Mouse (Mus musculus): ENCODE measurements at regions not wholly inside any gene's neighbourhood (a gene's known extent, or its start where the extent isn't known, plus 50 kb on each side); places are given as distances from the start of the nearest gene placed in this dataset.

DNA sequence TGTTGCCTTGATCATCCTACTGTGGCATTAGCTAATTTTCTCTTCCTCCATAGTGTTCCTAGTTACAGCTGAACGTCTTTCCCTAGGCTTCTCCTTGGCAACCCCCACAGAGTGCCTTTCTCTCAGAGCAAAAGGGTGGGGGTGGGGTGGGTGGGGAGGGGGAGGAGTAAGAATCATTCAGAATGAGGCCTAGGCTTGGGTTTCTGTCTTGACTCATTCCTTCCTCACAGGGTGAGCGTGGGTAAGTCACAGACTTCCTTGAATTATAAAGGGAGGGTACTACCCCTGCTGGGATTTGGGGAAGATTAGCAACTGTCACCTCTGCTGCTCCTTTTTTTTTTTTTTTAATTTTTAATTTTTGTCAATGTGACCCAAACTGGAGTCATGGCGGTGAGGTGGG is 114.5 kb downstream of the Dhx35 start:
- no peak for DNase-seq

GRCm38 (mm10) chr2:158910325-158910724 is 115.7 kb downstream of the Dhx35 start:
- no peak for DNase-seq

DNA sequence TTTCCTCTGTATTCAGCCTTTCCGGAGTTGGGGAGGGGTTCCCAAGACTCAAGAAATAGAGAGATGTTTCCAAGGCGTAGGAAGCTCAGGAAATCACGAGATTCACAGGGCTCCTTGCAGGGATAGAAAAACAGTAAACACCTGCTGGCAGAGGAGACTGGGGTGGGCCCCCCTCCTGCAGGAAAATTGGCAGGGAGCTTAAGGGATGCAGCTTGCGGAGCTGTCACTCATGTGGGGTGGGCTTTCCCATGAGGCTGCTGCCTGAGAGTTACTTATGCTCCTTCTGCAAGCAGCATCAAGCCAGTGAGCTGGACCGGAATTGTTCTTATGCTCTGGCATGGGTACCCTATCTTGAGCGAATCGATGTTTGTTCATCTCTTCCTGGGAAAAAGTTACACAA is 116.6 kb downstream of the Dhx35 start:
- DNase-seq, result no peak

DNA sequence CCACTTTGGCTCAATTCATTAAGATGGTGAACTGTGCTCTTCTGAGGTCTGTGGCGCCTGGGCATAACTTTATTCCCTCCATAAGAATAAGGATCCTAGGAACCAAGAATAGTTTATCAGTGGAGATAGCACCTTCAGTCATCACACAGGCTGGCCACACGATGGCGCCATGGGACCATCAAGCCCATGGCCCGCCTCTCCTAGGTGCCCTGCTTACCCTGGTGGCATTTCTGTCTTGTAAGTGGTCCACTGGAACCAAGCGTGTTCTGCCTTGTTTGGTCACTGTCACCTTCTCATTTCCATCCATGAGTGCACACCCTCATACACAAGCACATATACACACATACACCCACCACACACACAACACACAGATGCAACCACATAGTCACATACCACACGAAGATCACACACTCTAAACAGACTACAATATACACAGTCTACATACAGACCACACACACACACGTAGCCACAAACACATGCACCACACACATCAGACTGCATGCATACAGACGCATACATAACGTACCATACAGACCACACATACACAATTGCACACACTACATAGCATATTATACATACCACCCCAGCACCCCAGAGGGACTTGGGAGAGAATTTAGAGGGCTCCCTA is 118.1 kb downstream of the Dhx35 start:
- peak; percentile 5 for DNase-seq

GRCm38 (mm10) chr2:158917398-158917797 is 122.8 kb downstream of the Dhx35 start:
- no peak for DNase-seq

- no peak for DNase-seq
These were observed 123.7 kb downstream of the Dhx35 start for GRCm38 (mm10) chr2:158918312-158918711.

GRCm38 (mm10) chr2:158921342-158922255 is 127.0 kb downstream of the Dhx35 start:
- DNase-seq, result no peak

DNA sequence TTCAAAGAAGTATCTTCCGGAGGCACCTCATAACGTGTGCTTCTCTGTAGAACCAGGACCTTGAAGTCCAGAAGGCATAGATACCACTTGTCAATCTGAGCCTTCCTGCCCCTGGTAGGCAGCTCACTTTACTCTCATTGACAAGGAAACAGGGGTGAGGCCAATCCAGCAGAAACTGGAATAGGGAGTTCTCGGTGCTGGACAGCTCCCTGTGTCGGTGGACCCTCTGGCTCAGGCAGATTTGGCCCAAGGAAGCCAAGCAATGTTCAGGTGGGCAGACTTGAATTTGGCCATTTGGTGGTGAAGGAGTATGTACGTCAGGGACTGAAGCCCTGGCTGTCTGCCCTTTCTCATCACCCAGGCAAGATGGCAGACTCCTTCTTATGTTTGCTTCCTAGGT is 128.2 kb downstream of the Dhx35 start:
- no peak for DNase-seq

- DNase-seq, result no peak
These were observed 134.9 kb downstream of the Dhx35 start for GRCm38 (mm10) chr2:158929507-158929906.

DNA sequence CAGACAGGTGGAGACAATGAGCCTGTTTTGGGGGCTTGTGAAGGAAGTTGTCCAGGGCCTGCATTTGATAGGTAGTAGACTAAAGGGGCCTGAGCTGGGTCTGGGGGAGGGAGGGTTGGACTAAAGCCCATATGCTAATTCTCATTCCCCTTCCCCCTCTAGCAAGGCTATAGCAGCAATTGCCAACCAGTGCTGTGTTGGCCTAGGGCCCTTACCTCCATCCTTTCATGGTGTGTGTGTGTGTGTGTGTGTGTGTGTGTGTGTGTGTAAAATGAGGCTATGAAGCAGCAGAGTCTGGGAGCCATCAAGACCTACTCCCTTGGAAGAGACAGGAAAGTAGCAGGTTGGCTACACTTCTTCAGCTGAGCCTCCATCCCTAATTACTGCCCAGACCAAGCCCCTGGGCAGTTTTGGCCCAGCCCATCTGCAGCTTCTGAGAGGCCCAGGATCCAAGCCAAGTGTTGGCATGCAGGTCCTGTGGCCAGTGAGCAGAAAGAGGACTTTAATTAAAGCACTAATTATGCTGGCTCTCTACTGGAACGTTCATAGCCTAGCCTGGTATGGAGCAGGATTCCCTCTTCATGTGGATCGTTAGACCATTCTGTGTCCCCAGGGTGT is 143.4 kb downstream of the Dhx35 start:
- DNase-seq, result no peak

GRCm38 (mm10) chr2:158949418-158949817 is 154.8 kb downstream of the Dhx35 start:
- no peak for DNase-seq

DNA sequence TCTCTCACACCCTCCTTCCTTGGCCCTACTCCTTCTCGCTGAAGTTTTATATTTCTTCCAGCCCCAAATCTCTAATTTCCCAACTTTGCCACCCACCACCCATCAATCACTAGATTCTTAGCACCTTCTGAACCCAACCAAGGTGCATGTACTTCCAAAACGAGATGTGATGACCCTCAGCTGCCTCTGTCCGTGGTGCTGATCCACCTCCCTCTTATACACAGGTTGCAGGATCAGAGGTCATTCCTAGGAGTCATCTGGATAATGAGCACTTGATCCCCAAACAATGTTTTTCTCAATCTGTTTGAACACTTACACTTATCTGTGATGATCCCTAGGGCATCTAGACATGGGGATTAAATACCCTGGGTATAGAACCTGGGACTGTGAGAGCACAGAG is 156.5 kb downstream of the Dhx35 start:
- DNase-seq, result no peak

DNA sequence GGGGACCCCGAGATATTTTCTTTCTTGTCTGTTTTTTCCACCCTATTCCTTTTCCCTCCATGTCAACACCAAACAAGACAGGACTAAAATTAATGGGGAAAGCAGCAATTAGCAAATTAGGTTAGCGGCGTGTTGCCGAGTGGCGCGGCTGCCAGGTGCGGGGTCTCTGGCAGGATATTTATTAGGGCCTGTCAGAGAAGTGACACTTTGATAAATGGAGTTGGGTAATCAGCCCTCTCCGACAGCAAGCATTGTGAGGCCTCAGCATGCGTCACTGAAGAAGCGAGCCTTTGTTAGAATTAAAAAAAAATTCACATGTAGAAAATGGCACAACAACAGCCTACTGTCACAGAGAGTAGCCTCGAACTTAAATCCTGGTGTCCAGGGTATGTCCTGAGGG is 162.3 kb downstream of the Dhx35 start:
- no peak for DNase-seq

DNA sequence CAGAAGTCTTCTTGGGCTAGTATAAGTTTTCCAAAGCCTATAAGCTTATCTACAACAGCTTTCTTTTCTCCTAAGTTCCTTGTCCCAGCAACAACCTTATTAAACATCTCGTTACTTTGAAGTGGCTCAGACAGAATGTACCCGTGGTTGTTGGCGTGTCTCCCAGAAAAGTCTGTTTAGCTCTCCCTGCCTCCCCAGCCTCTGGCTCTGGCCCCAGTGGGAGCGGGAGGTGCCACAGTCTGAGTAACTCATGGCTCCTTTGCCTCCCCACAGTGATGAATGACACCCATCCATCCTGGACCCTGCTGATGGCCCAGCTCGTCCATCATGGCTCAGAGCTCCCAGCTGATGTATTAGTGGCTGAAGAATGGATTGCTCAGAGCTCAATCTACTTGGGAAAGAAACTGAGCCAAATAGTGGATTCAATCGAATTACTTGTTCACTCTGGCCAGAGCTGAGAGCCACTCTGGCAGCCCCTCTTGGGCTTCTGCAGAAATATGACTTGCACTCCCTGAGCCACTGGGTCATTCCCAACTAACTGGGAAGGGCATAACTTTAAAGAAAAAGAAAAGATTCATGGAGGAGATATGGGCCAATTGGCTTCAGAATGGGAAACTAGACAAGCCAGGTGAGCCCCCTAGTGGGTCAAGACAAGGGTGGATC is 170.5 kb downstream of the Dhx35 start:
- DNase-seq, result peak; percentile 4

DNA sequence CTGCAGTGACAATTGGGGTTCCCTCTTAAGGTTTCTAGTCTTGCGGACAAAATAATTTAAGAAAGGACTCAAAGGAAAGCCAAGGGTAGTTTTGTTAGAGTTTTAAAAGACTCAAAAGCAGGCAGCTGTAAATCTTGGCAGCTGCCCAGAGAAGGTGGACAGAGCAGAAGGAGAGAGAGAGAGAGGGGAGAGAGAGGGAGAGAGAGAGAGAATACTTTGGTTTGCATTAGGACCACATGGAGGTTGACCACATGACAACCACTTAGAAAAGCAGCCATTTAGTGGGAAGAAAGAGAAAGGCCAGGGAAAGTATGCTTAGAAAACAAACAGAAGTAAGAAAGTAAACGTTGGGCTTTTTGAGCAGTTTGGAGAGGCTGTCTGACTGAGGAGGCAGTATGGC is 177.6 kb downstream of the Dhx35 start:
- no peak for DNase-seq

DNA sequence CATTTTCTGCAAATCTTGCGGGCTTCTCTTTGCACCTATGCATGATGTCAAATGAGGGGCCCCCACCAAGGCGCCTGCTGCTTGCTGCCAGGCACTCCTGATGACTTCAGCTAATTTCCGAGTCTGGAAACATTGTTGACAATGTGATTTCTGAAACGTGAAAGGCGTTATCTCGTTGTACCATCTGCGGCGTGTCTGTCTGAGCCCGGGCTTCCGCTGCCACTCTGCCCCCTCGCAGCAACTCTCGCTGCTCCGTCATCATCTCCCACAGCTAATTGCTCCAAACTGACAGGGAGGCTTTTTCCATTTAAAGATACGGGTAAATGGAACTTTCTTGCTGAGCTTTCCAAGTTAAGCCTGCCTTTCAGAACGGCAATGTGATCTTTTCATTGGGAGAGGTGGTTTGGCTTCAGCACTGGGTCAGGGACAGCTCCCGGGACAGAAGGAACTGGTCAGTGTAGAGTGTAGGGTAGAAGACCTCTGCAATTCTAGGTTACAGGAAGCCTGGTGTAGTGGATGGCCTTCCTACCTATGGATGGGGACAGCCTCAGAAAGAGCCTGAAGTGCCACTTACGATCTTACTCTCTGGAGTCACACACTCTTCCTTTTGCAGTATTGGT is 191.0 kb downstream of the Dhx35 start:
- no peak for DNase-seq

DNA sequence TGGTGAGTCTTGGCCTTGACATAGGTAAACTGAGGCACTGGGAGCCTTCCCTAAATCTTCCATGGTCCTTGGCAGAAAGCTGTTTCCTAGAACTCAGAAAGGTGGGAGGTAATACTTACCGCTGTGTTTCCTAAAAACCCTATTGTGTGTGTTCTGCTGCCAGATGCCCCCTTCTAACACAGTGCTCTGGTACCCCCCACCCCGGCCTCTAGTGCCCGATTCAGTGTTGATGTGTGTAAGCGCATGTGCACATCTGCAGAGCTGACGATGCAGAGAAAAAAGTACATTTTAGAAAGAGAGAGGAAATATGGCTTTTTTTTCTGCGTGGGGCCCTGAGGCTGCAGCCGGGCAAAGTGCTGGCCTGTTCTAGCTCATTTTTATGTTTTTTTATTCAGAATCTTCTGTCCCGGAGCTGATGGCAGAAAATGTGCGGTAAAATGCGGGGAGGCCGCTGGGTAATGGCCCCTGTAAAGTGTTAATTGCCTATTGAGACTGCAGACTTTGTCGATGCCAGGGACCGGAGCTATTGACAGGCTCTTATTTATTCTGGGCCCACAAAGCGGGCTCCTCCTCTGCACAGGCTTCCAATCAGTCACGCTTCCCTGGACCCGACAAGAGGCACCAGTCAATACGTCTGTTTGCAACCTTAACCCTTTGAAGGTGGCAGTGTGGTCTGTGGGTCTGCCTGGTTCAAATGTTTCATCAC is 208.0 kb downstream of the Dhx35 start:
- DNase-seq, result no peak

GRCm38 (mm10) chr2:159003187-159003497 is 208.5 kb downstream of the Dhx35 start:
- DNase-seq, result no peak

GRCm38 (mm10) chr2:159004417-159004816 is 209.8 kb downstream of the Dhx35 start:
- DNase-seq, result no peak

GRCm38 (mm10) chr2:159012725-159013124 is 218.1 kb downstream of the Dhx35 start:
- DNase-seq, result no peak

DNA sequence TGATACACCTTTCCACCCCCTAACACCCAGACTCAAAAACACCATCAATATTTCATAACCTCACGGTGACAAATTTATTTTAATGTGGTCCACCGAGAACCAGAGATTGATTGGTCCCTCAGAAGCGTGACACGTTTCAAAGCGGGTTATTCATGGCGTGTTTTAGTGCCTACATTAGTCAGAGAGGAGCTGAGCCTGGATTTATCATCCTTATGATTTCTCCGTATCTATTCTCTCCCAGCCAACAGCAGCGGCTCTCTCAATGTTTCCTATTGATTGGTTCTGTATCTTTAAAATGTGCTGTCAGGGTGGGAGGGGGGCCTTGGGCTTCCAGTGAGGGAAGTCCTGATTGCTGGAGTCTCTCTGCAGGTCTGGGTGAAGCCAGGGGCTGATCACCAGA is 219.9 kb downstream of the Dhx35 start:
- no peak for DNase-seq

- DNase-seq, result no peak
These were observed 225.4 kb downstream of the Dhx35 start for GRCm38 (mm10) chr2:159019921-159020534.

Data from cerebellum, adult 9-10 months (tissue).